Comparison of ENCODE assay signal across 20 mouse cellular contexts in the genomic region with DNA sequence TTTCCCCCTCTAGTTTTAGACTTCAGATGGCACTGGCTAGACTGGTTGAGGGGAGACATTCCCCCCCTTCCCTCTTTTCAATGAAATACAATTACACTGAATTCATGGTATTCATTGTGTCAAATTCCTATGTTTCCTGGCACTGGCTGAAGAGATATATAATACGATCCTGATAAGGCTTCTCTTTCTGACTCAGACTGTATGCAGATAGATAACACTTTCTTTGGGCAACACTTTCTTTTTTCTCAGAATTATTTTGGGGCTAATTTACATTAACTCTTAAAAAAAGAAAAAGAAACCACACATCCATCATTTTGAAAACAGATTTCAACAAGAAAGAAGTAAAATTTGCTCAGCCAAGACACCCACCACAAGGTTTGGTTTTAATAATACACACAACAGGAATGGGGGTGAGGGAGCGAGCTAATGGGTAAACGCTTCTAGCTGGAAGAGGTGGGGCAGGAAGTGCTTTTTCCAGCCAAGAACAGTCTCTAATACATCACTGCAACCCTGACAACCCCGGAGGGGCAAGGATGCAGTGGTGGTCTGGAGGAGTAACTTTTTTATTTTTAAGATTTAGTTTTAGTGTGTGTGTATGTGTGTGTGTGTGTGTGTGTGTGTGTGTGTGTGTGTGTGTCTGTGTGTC. TPM values are rescaled to one million over a fixed set of nuclear protein-coding genes. Genes with fewer than 3 reads are reported as not detected.
A peak's percentile ranks its signal among the peaks of the same experiment; 100 is the strongest.
DNase-seq lines count a peak whose midpoint lies in the region; ATAC-seq and TF ChIP-seq lines count a peak whose summit lies in the region.
"Had no signal": no experiment of that assay in that cellular context is flagged by ENCODE, and none has a peak within 500 bp of the region (broad histone marks: within the 10 kb centered on the region; RNA-seq: fewer than 3 reads in every experiment).

No protein-coding gene starts in this region.

- no peak for TF ChIP-seq CTCF in gastrocnemius, adult 2 months (IDR thresholded peaks at IDR 0.05)

- no peak overlapping the region for H3K9ac ChIP-seq in heart, embryonic 12.5 days
- H3K9ac ChIP-seq: embryonic facial prominence, embryonic 12.5 days; forebrain, embryonic 15.5 days; heart, embryonic 15.5 days had no signal

- H3K36me3 ChIP-seq in heart, embryonic 12.5 days: no peaks in the 10 kb centered on the region
- peaks cover 26% of the 10 kb centered on the region for H3K36me3 ChIP-seq in megakaryocyte, embryonic 14.5 days (replicated peaks; ENCODE audit: low read length)
- H3K36me3 ChIP-seq: embryonic facial prominence, embryonic 12.5 days; forebrain, embryonic 15.5 days; heart, embryonic 15.5 days had no signal

- H3K4me2 ChIP-seq in heart, embryonic 12.5 days: no peak overlapping the region
- H3K4me2 ChIP-seq: embryonic facial prominence, embryonic 12.5 days; forebrain, embryonic 15.5 days; heart, embryonic 15.5 days had no signal

- no peak overlapping the region for H3K4me3 ChIP-seq in heart, embryonic 12.5 days
- peak overlapping the region; percentile 33 for H3K4me3 ChIP-seq in megakaryocyte, embryonic 14.5 days (replicated peaks)
- no peak overlapping the region for H3K4me3 ChIP-seq in gastrocnemius, adult 2 months
- H3K4me3 ChIP-seq: embryonic facial prominence, embryonic 12.5 days; forebrain, embryonic 15.5 days; heart, embryonic 15.5 days had no signal

- H3K9me3 ChIP-seq in heart, embryonic 12.5 days (replicated peaks): peaks cover 16% of the 10 kb centered on the region
- H3K9me3 ChIP-seq in megakaryocyte, embryonic 14.5 days: peaks cover 17% of the 10 kb centered on the region
- H3K9me3 ChIP-seq: embryonic facial prominence, embryonic 12.5 days; forebrain, embryonic 15.5 days; heart, embryonic 15.5 days had no signal

- no peak overlapping the region for H3K27ac ChIP-seq in heart, embryonic 12.5 days (ENCODE audit: poor library complexity, severe bottlenecking)
- H3K27ac ChIP-seq in gastrocnemius, adult 2 months: no peak overlapping the region
- H3K27ac ChIP-seq: embryonic facial prominence, embryonic 12.5 days; forebrain, embryonic 15.5 days; heart, embryonic 15.5 days had no signal

- H3K4me1 ChIP-seq in heart, embryonic 12.5 days (replicated peaks): peaks cover 3% of the 10 kb centered on the region; the same call in 1 of the 2 replicates
- peaks cover 76% of the 10 kb centered on the region for H3K4me1 ChIP-seq in megakaryocyte, embryonic 14.5 days
- H3K4me1 ChIP-seq: embryonic facial prominence, embryonic 12.5 days; forebrain, embryonic 15.5 days; heart, embryonic 15.5 days had no signal

- intact Hi-C loops in heart, postnatal 36 days (cut with DNase I): no loop called here
- intact Hi-C loops in gastrocnemius, adult 2 months (cut with DNase I): no loop called here

- H3K27me3 ChIP-seq in heart, embryonic 12.5 days (replicated peaks): no peaks in the 10 kb centered on the region
- H3K27me3 ChIP-seq in megakaryocyte, embryonic 14.5 days (replicated peaks): no peaks in the 10 kb centered on the region
- H3K27me3 ChIP-seq: CH12.LX; embryonic facial prominence, embryonic 12.5 days; forebrain, embryonic 15.5 days; heart, embryonic 15.5 days had no signal

- ATAC-seq in heart, embryonic 12.5 days (ENCODE audit: insufficient number of reproducible peaks, low FRiP score): no peak
- no peak for ATAC-seq in megakaryocyte, adult 5-6 weeks (ENCODE audit: poor library complexity, severe bottlenecking)
- ATAC-seq: forebrain, embryonic 15.5 days; hindbrain, embryonic 16.5 days; inflammation-experienced regulatory T-cells, adult 6 months; intestine, postnatal 0 days had no signal

- peak; percentile 22 for DNase-seq in heart, adult 11 months
- DNase-seq in c-Kit-positive CD71-positive TER-119-positive erythroid progenitor cells, embryonic 14.5 days (ENCODE audit: low spot score): peak; percentile 6
- DNase-seq in heart, postnatal 36 days: no peak
- no peak for DNase-seq in gastrocnemius, adult 2 months
- DNase-seq in thymus, postnatal 10 days (ENCODE audit: low spot score in 2 of 2): no peak
- DNase-seq: adrenal gland, adult 8-10 months; cerebellum, adult 2 months; cerebellum, postnatal 10 days; gastrocnemius, postnatal 25 days; heart, postnatal 14 days had no signal

- WGBS in heart, embryonic 12.5 days: 50% methylated on average over 4 of the region's 4 CpGs

RNA-seq across cellular contexts. Expression of gene Edem1, which starts 52.0 kb away (rescaled TPM):
- 15.4 and 15.6 TPM in 2 replicates for polyA plus RNA-seq in heart, embryonic 12.5 days (2016; fragmentation: Nextera tagmentation; extraction: Ambion mirVana)
- 26.4 and 31.0 TPM in 2 replicates for polyA plus RNA-seq in megakaryocyte, embryonic 14.5 days (2012; ENCODE audit: insufficient read depth, low replicate concordance)
- 133 and 149 TPM in 2 replicates for total RNA-seq in megakaryocyte, adult 5-6 weeks (2015)
- total RNA-seq in megakaryocyte, adult 5-6 weeks (2017): 118 and 136 TPM in 2 replicates
- 10 to 100 TPM; 10.6 to 12.4 TPM for total RNA-seq in heart, postnatal 36 days (2021)
- 1 to 10 TPM; 5.4 to 6.7 TPM for total RNA-seq in gastrocnemius, adult 2 months (2021)

Comparison
In these comparisons a context has a peak if more than half of its experiments do, and no peak if none do; other contexts are left out.
1. DNase-seq: peak in heart, adult 11 months (single experiment) and c-Kit-positive CD71-positive TER-119-positive erythroid progenitor cells, embryonic 14.5 days (single experiment); none in heart, postnatal 36 days (0 of 2), gastrocnemius, adult 2 months (single experiment) and thymus, postnatal 10 days (0 of 2).
2. RNA of gene Edem1, which starts 52.0 kb away (total RNA-seq): 118 to 149 TPM in megakaryocyte, adult 5-6 weeks; 10.6 to 12.4 TPM in heart, postnatal 36 days and 5.4 to 6.7 TPM in gastrocnemius, adult 2 months; every median in the first group is over 4 times any median in the second.